Mouse (Mus musculus): Measurements from ENCODE around the gene Herc1.

DNA sequence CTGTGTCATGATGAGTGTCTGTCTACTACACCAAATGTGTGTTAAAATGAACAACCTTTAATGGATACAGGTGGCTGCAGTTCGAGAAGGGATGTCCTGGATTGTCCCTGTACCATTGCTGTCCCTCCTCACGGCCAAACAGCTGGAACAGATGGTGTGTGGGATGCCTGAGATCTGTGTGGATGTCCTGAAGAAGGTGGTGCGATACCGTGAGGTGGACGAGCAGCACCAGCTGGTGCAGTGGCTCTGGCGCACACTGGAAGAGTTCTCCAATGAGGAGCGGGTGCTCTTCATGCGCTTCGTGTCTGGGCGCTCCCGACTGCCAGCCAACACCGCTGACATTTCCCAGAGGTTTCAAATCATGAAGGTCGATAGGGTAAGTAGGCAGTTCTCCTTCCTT is 154.3 kb downstream of the Herc1 start:
- no peak for TF ChIP-seq POLR2A (IDR thresholded peaks at IDR 0.05; ENCODE audit: insufficient read length, low read depth)
- no peak for TF ChIP-seq MYOG (IDR thresholded peaks at IDR 0.05; ENCODE audit: control insufficient read depth in 1 of 3, insufficient read depth in 1 of 3, insufficient read length in 2 of 3, low read depth in 2 of 3)
